Mouse (Mus musculus): ENCODE measurements around the gene Gramd1b. TPM values are rescaled to one million over a fixed set of nuclear protein-coding genes. Genes with fewer than 3 reads are reported as not detected.

Gene Gramd1b
- polyA plus RNA-seq, 1 experiment from 2014 or later, result 2.2 TPM

DNA sequence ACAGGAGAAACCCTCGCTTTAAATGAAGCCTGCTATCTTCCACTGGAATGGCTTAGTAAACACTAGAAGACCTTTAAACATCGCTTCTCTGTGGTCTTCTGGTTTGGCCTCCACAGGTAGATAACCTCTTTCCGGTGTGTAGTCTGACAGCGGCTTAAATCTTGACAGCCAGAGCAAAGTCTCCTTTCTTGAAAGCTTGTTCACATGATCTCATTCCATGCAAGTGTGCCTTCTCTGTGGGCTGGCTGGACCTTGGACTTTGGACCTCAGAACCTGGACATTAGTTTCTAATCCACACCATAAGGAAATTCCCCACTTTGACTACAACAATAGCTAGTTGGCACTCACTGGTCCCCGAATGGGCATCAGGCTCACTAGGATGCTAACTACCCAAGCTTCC lies 65.6 kb downstream of the Gramd1b start:
- Histone ChIP-seq H3K4me1 (ENCODE audit: insufficient read depth, low read depth, low read length) (no peaks in the 10 kb centered on the region), H3K27ac (ENCODE audit: low read length) (no peak overlapping the region), H3K4me2 (replicated peaks; ENCODE audit: low read depth, low read length) (no peak overlapping the region), H3K9ac (replicated peaks; ENCODE audit: low read depth) (no peak overlapping the region), H3K9me3 (ENCODE audit: low read length) (no peaks in the 10 kb centered on the region), H3K27me3 (replicated peaks; ENCODE audit: insufficient read depth, low read length) (no peaks in the 10 kb centered on the region), H3K36me3 (ENCODE audit: insufficient read depth, low read length) (no peaks in the 10 kb centered on the region), H3K4me3 (ENCODE audit: low read depth, low read length) (no peak overlapping the region)
- no peak for DNase-seq (ENCODE audit: low spot score)
- 63% methylated on average over 5 of the region's 5 CpGs for WGBS
- TF ChIP-seq CTCF (IDR thresholded peaks at IDR 0.05), result no peak
- TF ChIP-seq EP300 (IDR thresholded peaks at IDR 0.05), result no peak
- no peak for ATAC-seq

DNA sequence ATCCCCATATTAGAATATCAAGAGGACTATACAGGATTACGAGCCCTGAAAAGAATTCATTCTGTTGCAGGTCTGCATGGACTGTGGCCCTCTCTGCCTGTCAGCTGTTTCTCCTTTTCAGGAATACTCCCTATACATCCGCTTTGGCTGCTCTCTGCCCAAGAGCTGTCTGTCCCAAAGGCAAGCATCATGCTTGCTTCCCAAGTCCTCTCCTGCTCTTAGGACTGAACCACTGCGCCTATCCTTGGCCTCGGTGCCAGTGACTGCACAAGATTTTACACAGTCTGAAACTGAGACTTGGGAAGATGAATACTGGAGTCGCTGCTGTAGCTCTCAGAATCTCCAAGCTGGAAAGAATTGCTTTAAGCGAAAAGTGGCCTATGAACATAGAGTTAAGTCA lies 68.8 kb downstream of the Gramd1b start:
- DNase-seq (ENCODE audit: low spot score), result no peak
- no peak overlapping the region for H3K4me3 ChIP-seq (ENCODE audit: low read depth, low read length)
- H3K4me1 ChIP-seq (ENCODE audit: insufficient read depth, low read depth, low read length), result no peaks in the 10 kb centered on the region
- no peaks in the 10 kb centered on the region for H3K36me3 ChIP-seq (ENCODE audit: insufficient read depth, low read length)
- H3K9me3 ChIP-seq (ENCODE audit: low read length), result no peaks in the 10 kb centered on the region
- no peaks in the 10 kb centered on the region for H3K27me3 ChIP-seq (replicated peaks; ENCODE audit: insufficient read depth, low read length)
- WGBS, result 88% methylated on average over 6 of the region's 6 CpGs
- no peak for ATAC-seq
- TF ChIP-seq EP300 (IDR thresholded peaks at IDR 0.05), result no peak
- TF ChIP-seq CTCF (IDR thresholded peaks at IDR 0.05), result no peak
- no peak overlapping the region for H3K9ac ChIP-seq (replicated peaks; ENCODE audit: low read depth)
- H3K4me2 ChIP-seq (replicated peaks; ENCODE audit: low read depth, low read length), result no peak overlapping the region
- H3K27ac ChIP-seq (ENCODE audit: low read length), result no peak overlapping the region

DNA sequence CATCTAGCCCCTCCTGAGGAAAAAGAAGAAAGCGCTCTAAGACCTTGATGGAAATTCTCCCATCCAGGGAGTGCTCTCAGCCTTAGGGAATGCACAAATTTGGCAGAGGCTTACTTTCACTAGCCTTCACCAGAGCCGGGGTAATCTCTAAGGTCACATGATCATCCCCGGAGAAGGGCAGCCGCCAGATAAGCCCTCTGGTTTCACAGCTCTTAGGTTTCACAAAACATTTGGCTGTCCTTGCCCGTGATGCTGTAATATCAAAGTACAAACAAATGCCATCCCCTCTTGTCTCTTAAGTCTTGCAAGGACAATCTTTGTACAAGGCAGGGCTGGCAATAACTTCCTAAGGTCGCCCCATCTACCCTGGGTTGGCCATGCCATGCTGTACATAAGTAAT lies 70.4 kb downstream of the Gramd1b start:
- WGBS, result 22% methylated on average over 6 of the region's 6 CpGs
- no peak for DNase-seq (ENCODE audit: low spot score)
- no peak for ATAC-seq

DNA sequence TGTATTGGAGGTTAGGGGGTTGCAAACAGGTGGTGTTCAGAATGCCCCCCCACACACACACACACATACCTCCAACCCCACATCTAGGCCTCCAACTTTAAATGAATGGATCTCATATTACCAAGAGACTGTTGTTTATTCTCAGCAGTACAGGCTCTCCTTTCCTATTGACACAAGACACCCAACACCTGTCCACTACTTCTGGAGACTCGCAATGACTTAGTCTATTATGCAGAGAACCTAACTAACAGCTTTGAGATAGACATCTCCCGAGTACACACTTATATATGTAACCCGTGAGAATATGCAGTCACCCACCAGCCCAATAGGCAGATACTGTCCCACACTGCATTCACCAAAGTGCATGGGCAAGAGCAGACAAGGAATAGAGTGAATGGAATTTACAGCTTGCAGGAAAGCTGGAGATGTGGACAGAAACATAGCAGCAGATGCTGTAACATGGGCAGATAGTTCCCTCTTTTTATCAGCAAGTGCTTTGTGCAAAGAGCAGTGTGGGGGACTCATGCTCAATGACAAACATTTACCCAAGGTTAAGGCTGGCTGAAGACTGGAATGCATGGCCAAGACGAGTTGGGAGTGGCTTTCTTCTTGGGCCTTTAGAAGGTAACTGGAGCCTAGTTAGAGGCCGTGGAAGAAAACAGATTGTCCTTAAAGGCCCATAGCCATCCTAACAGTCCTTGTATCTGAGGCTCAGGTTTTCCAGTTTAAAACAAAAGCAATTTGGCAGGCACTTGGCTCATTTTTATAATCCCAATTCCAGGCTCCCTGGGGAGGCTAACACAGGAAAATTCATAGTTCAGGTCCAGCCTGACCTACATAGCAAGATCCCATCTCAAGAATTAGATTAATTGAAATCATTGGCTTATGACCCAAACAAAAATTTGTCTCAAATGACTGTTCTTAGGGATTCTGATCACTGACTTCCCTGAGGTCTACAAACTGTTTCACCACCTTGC lies 71.6 kb downstream of the Gramd1b start:
- no peak for TF ChIP-seq EP300 (IDR thresholded peaks at IDR 0.05)
- TF ChIP-seq CTCF (IDR thresholded peaks at IDR 0.05), result no peak
- Histone ChIP-seq H3K4me2 (replicated peaks; ENCODE audit: low read depth, low read length) (no peak overlapping the region), H3K9me3 (ENCODE audit: low read length) (no peaks in the 10 kb centered on the region), H3K4me3 (ENCODE audit: low read depth, low read length) (no peak overlapping the region), H3K27ac (ENCODE audit: low read length) (no peak overlapping the region), H3K36me3 (ENCODE audit: insufficient read depth, low read length) (no peaks in the 10 kb centered on the region), H3K4me1 (ENCODE audit: insufficient read depth, low read depth, low read length) (peaks cover 3% of the 10 kb centered on the region; the same call in 1 of the 2 replicates), H3K27me3 (replicated peaks; ENCODE audit: insufficient read depth, low read length) (no peaks in the 10 kb centered on the region), H3K9ac (replicated peaks; ENCODE audit: low read depth) (no peak overlapping the region)
- ATAC-seq (no peak), DNase-seq (ENCODE audit: low spot score) (no peak)
- WGBS, result 42% methylated on average over 5 of the region's 5 CpGs

More for the DNA sequence above, 70.4 kb downstream of the Gramd1b start:
- Histone ChIP-seq H3K4me2 (replicated peaks; ENCODE audit: low read depth, low read length) (no peak overlapping the region), H3K4me1 (ENCODE audit: insufficient read depth, low read depth, low read length) (peaks cover 3% of the 10 kb centered on the region; the same call in 1 of the 2 replicates), H3K27me3 (replicated peaks; ENCODE audit: insufficient read depth, low read length) (no peaks in the 10 kb centered on the region), H3K9ac (replicated peaks; ENCODE audit: low read depth) (no peak overlapping the region), H3K27ac (ENCODE audit: low read length) (no peak overlapping the region), H3K9me3 (ENCODE audit: low read length) (no peaks in the 10 kb centered on the region), H3K36me3 (ENCODE audit: insufficient read depth, low read length) (no peaks in the 10 kb centered on the region), H3K4me3 (ENCODE audit: low read depth, low read length) (no peak overlapping the region)
- TF ChIP-seq CTCF (IDR thresholded peaks at IDR 0.05), result no peak
- TF ChIP-seq EP300 (IDR thresholded peaks at IDR 0.05), result no peak

DNA sequence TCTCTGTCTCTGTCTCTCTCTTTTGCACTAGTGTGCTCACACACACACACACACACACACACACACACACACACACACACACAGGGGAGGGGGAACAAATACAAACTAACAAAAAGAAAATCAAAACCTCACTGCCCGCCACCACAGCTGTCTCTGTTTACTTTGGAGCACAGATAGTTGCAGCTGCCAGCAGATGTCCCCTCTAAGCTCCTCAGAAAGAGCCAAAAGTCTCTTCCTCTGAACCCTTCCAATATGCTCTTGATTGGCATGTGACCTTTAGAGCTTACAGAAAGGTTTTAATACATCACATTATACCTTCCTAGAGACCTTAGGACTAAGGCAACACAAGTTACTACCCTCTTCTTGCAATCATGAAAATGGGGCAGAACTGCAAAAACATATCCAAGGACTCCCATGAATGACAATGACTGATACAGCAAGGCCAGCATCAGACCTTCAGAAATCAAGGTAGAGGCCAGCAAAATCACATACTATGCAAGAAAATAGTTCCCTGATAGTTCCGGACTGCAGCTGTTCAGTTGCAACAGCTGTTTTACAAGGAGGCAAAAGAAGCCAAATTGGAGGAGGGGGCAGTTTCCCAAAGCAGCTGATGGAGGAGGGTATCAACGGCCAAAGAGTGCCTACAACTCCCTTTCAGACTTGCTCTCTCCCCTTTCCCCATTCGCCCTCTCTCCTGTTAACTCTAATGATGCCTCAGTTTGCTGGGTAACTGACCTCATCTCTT lies 72.5 kb downstream of the Gramd1b start:
- DNase-seq (ENCODE audit: low spot score) (no peak), ATAC-seq (no peak)
- Histone ChIP-seq H3K9me3 (ENCODE audit: low read length) (no peaks in the 10 kb centered on the region), H3K27me3 (replicated peaks; ENCODE audit: insufficient read depth, low read length) (no peaks in the 10 kb centered on the region), H3K4me1 (ENCODE audit: insufficient read depth, low read depth, low read length) (peaks cover 3% of the 10 kb centered on the region; the same call in 1 of the 2 replicates), H3K27ac (ENCODE audit: low read length) (no peak overlapping the region), H3K4me3 (ENCODE audit: low read depth, low read length) (no peak overlapping the region), H3K36me3 (ENCODE audit: insufficient read depth, low read length) (no peaks in the 10 kb centered on the region), H3K4me2 (replicated peaks; ENCODE audit: low read depth, low read length) (no peak overlapping the region), H3K9ac (replicated peaks; ENCODE audit: low read depth) (no peak overlapping the region)
- WGBS, result 53% methylated on average over 4 of the region's 4 CpGs
- TF ChIP-seq EP300 (IDR thresholded peaks at IDR 0.05) (no peak), CTCF (IDR thresholded peaks at IDR 0.05) (no peak)

DNA sequence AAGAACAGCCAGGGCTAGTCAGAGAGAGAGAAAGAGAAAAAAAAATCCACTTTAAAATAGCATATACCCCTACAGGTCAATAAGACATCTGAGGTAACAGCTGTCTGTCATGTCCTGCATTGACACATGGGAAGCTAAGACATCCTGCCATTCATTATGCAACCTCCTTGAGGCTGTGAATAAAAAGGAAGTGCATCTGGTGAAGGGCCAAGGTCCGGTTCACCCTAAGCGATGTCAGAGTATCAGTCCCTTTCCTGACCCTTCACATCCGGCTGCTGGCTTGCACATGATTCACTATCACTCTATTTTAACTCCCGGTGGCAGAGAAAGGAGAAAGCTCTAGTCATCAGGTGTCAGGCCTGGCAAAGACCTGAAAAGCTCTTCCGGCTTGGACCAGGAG lies 73.7 kb downstream of the Gramd1b start:
- DNase-seq (ENCODE audit: low spot score), result no peak
- no peak; the same call in 1 of the 2 replicates for TF ChIP-seq CTCF (IDR thresholded peaks at IDR 0.05)
- TF ChIP-seq EP300 (IDR thresholded peaks at IDR 0.05), result no peak

More for the DNA sequence above, 73.7 kb downstream of the Gramd1b start:
- Histone ChIP-seq H3K9ac (replicated peaks; ENCODE audit: low read depth) (no peak overlapping the region), H3K36me3 (ENCODE audit: insufficient read depth, low read length) (no peaks in the 10 kb centered on the region), H3K4me1 (ENCODE audit: insufficient read depth, low read depth, low read length) (peaks cover 3% of the 10 kb centered on the region; the same call in 1 of the 2 replicates), H3K27ac (ENCODE audit: low read length) (no peak overlapping the region), H3K4me2 (replicated peaks; ENCODE audit: low read depth, low read length) (no peak overlapping the region), H3K4me3 (ENCODE audit: low read depth, low read length) (no peak overlapping the region), H3K9me3 (ENCODE audit: low read length) (no peaks in the 10 kb centered on the region), H3K27me3 (replicated peaks; ENCODE audit: insufficient read depth, low read length) (no peaks in the 10 kb centered on the region)
- WGBS, result 42% methylated on average over 5 of the region's 5 CpGs
- ATAC-seq, result no peak
